Mouse (Mus musculus): Measurements from ENCODE around the gene Cuta. TPM values are rescaled to one million over a fixed set of nuclear protein-coding genes. Genes with fewer than 3 reads are reported as not detected.

The Cuta gene
- polyA plus RNA-seq, 1 experiment from 2014 or later, result 159 TPM

- peak overlapping the region; percentile 97 for H3K9ac ChIP-seq (replicated peaks)
- no peak; the same call in 1 of the 2 replicates for ATAC-seq (ENCODE audit: low FRiP score, low read depth)
- H3K27ac ChIP-seq (replicated peaks), result peak overlapping the region; percentile 80
- H3K36me3 ChIP-seq, result peaks cover 27% of the 10 kb centered on the region
- no peaks in the 10 kb centered on the region for H3K27me3 ChIP-seq
- 2% methylated on average over 22 of the region's 23 CpGs for WGBS
- no peaks in the 10 kb centered on the region for H3K9me3 ChIP-seq
- H3K4me3 ChIP-seq, result peak overlapping the region; percentile 46
- H3K4me1 ChIP-seq, result peaks cover 64% of the 10 kb centered on the region
- peak overlapping the region; percentile 100 for H3K4me2 ChIP-seq (replicated peaks)
Observed at GRCm38 (mm10) chr17:26951952-26952877, 12.8 kb upstream of the Cuta start.

GRCm38 (mm10) chr17:26951406-26951805 is 12.0 kb upstream of the Cuta start:
- Histone ChIP-seq H3K27ac (replicated peaks) (peak overlapping the region; percentile 80), H3K9me3 (no peaks in the 10 kb centered on the region), H3K36me3 (peaks cover 19% of the 10 kb centered on the region), H3K4me3 (peak overlapping the region; percentile 46), H3K9ac (replicated peaks) (peak overlapping the region; percentile 97), H3K4me1 (peaks cover 72% of the 10 kb centered on the region), H3K27me3 (no peaks in the 10 kb centered on the region), H3K4me2 (replicated peaks) (peak overlapping the region; percentile 100)
- peak; percentile 50 for ATAC-seq (ENCODE audit: low FRiP score, low read depth)
- under 1% methylated on average over 11 of the region's 11 CpGs for WGBS

DNA sequence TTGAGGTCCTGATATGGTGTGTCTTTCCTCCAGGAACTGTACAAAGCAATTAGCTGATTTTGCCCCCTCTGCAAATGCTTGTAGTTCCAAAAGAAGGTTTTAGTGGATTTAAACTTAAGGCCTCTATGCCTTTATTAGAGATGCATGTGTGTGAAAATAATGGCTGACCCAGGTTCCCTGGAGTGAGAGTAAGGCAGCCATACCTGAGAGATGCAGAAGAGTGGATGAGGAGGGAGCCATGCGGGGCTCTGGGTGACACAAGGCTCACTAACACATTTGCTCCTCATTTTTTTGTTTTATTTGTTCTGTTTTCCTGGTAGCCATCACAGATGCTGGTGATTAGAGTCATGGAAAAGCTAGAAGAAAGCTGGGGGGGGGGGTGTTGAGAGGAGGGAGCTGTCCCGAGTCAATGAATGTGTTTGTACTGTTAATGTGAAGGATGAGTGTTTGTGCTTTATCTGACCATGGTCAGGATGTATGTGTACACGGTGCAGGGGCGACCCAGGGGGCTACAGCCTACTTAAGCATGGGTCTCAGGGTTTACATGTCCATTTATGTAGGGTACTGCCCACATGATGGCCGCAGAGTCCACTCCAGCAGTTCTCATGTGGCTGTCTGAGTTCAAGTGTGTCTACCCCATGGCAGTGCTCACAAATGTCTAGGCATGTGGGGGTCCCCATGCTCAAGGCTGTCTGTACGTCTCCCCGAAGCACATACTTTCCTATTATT is 11.4 kb upstream of the Cuta start:
- WGBS, result 28% methylated on average over 7 of the region's 7 CpGs
- H3K9me3 ChIP-seq, result no peaks in the 10 kb centered on the region
- peak overlapping the region; percentile 97 for H3K9ac ChIP-seq (replicated peaks)
- peak overlapping the region; percentile 80 for H3K27ac ChIP-seq (replicated peaks)
- peak overlapping the region; percentile 46 for H3K4me3 ChIP-seq
- H3K4me1 ChIP-seq, result peaks cover 79% of the 10 kb centered on the region
- H3K4me2 ChIP-seq (replicated peaks), result peak overlapping the region; percentile 100
- H3K27me3 ChIP-seq, result no peaks in the 10 kb centered on the region
- H3K36me3 ChIP-seq, result peaks cover 12% of the 10 kb centered on the region
- ATAC-seq (ENCODE audit: low FRiP score, low read depth), result no peak

DNA sequence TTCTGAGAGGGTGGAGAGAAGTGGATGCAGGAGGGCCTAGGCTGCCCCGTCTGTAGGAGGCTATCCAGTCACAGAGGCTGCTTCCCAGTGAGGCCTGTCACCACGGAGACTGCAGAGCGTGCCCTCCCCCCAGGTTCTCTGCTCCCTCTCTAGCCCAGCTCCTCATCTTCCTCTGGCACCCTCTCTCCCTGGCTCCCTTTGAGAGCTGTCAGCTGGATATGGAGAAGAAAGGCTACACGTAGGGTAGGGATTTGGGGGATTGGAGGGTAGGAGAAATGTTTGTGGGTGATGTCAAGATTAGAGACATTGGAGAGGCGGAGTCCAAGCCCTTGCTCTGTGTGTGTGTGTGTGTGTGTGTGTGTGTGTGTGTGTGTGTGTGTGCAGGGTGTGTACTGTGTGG is 10.5 kb upstream of the Cuta start:
- WGBS, result 30% methylated on average over 5 of the region's 5 CpGs
- H3K4me1 ChIP-seq, result peaks cover 84% of the 10 kb centered on the region
- no peaks in the 10 kb centered on the region for H3K9me3 ChIP-seq
- no peaks in the 10 kb centered on the region for H3K27me3 ChIP-seq
- peak overlapping the region; percentile 97; the same call in 1 of the 2 replicates for H3K9ac ChIP-seq (replicated peaks)
- H3K4me2 ChIP-seq (replicated peaks), result peak overlapping the region; percentile 100
- peak overlapping the region; percentile 94 for H3K27ac ChIP-seq (replicated peaks)
- H3K4me3 ChIP-seq, result peak overlapping the region; percentile 88
- H3K36me3 ChIP-seq, result peaks cover 3% of the 10 kb centered on the region
- no peak for ATAC-seq (ENCODE audit: low FRiP score, low read depth)

DNA sequence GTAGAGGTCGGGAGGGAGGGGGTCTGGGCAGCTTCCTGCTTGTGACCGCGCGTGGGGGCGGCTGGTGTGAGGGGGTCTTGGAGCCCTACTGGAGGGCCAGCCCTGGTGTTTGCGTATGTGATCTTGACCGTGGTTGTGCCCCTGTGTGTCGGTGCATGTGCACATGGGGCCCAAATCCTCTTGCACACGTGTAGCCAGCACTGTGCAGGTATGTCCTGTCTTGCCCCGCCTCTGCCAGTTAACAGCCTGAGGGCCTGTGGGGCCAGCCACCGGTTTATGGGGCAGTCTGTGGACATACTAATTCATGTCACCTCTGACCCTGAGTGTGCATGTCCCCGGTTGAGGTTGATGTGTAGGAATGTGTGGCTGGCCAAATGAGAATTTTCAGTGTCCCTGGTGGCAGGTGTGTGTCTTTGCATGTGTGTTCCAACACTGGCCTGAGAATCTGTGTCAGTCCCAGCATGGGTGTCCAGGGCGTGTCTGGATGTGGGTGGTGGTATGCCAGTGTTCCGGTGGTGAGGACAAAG is 9.7 kb upstream of the Cuta start:
- Histone ChIP-seq H3K4me1 (peaks cover 84% of the 10 kb centered on the region), H3K36me3 (no peaks in the 10 kb centered on the region), H3K27ac (replicated peaks) (peak overlapping the region; percentile 94), H3K9me3 (no peaks in the 10 kb centered on the region), H3K27me3 (no peaks in the 10 kb centered on the region), H3K4me3 (peak overlapping the region; percentile 88), H3K4me2 (replicated peaks) (peak overlapping the region; percentile 100), H3K9ac (replicated peaks) (peak overlapping the region; percentile 97)
- WGBS, result 9% methylated on average over 13 of the region's 14 CpGs
- no peak for ATAC-seq (ENCODE audit: low FRiP score, low read depth)

DNA sequence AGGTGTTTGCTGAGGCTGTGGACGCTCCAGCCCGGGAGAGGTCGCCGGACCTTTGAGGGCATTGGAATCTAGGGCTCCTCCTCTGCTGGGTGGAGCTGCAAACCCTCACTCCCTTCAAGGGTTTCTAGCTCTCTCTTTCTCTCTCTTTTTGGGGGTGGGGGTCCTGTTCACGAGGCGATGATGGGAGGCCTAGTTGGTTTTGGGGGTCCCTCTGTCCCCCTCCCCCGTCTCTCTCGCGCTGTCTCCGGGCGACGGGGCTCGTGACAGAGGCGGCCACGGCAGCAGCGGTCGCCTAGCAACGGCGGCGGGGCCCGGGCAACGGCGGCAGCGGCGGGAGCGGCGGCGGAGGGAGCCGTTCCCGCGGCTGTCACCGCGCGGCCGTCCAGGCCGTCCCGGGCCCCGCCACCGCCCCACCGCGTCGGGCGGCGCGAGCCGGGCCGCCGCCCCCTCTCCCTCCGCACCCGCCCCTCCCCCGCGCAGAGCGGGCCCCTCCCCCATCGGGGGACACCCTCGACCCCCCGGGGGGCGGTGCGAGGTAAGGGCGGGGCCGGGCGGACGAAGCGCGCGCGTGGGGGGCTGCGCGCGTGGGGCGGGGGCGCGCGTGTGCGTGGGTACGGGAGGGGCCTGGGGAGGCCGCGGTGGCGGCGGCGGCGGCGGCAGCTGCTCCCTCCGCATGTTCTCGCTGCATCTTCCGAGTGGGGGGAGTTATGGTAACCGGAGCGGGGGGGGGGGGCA is 9.1 kb upstream of the Cuta start:
- Histone ChIP-seq H3K9ac (replicated peaks) (peak overlapping the region; percentile 97), H3K36me3 (no peaks in the 10 kb centered on the region), H3K9me3 (no peaks in the 10 kb centered on the region), H3K4me3 (peak overlapping the region; percentile 88), H3K4me2 (replicated peaks) (peak overlapping the region; percentile 100), H3K27ac (replicated peaks) (peak overlapping the region; percentile 94), H3K4me1 (peaks cover 78% of the 10 kb centered on the region), H3K27me3 (no peaks in the 10 kb centered on the region)
- under 1% methylated on average over 44 of the region's 87 CpGs for WGBS
- no peak for ATAC-seq (ENCODE audit: low FRiP score, low read depth)

- Histone ChIP-seq H3K4me3 (peak overlapping the region; percentile 40), H3K4me1 (peaks cover 77% of the 10 kb centered on the region), H3K27ac (replicated peaks) (peak overlapping the region; percentile 71), H3K27me3 (no peaks in the 10 kb centered on the region), H3K4me2 (replicated peaks) (peak overlapping the region; percentile 74), H3K9me3 (no peaks in the 10 kb centered on the region), H3K36me3 (no peaks in the 10 kb centered on the region), H3K9ac (replicated peaks) (peak overlapping the region; percentile 72)
- 22% methylated on average over 12 of the region's 12 CpGs for WGBS
- ATAC-seq (ENCODE audit: low FRiP score, low read depth), result no peak
Observed at GRCm38 (mm10) chr17:26947231-26948100, 8.1 kb upstream of the Cuta start.

DNA sequence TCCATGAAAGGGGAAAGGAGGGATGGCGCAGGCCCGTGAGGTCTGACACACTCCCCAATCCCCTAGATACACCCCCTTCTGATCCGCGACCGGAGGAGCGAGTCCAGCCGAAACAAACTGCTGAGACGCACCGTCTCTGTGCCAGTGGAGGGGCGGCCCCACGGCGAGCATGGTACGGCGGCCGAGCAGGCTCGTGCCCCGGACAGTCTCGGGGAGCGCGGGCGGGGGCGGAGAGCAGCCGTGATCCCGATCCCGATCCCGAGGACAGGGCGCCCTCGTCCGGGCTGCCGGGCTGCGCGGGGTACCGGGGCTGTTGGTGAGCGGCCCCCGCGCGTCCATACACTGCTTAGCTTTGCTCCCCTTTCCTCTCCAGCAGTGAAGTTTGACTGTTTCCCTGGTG is 7.2 kb upstream of the Cuta start:
- Histone ChIP-seq H3K4me2 (replicated peaks) (peak overlapping the region; percentile 74), H3K4me3 (peak overlapping the region; percentile 40), H3K27me3 (no peaks in the 10 kb centered on the region), H3K4me1 (peaks cover 76% of the 10 kb centered on the region), H3K27ac (replicated peaks) (peak overlapping the region; percentile 71), H3K36me3 (no peaks in the 10 kb centered on the region), H3K9me3 (no peaks in the 10 kb centered on the region), H3K9ac (replicated peaks) (peak overlapping the region; percentile 72)
- 2% methylated on average over 27 of the region's 37 CpGs for WGBS
- ATAC-seq (ENCODE audit: low FRiP score, low read depth), result 0 out of 2 replicates have a peak, but pooled peaks have one; percentile 14

DNA sequence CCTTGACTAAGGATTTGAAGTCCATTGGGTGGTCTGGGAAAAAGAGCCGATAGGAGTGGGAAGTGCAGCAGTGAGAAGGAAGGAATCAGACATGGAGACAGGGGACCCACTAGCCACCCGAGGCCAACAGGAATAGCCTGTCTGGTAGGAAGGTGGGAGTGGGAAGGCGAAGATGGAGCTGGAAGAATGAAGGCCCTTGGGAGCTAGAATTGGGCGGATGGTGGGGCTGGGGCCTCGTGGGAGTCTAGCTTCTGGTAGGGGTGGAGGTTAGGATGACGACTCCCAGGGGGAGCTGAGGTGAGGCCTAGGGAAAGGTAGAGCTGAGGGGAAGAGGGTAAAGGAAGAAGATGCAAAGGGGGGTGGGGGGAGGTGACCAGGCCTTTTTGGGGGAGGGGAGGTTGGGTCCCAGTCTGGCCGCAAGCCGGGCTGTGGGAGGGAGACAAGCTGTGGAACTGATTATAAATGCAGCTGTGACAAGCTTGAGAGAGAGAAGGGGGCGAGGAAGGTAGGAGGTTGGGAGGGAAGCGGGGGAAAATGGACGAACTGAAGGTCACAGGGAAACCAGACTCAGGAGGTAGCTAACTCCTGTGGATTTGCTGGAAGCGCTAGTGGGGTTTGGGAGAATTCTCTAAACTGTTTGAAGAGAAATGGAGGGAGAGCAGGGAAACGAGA is 6.6 kb upstream of the Cuta start:
- Histone ChIP-seq H3K9me3 (no peaks in the 10 kb centered on the region), H3K27ac (replicated peaks) (peak overlapping the region; percentile 71), H3K27me3 (no peaks in the 10 kb centered on the region), H3K9ac (replicated peaks) (peak overlapping the region; percentile 72), H3K36me3 (no peaks in the 10 kb centered on the region), H3K4me1 (peaks cover 75% of the 10 kb centered on the region), H3K4me3 (peak overlapping the region; percentile 40), H3K4me2 (replicated peaks) (peak overlapping the region; percentile 74)
- ATAC-seq (ENCODE audit: low FRiP score, low read depth), result no peak
- 23% methylated on average over 13 of the region's 13 CpGs for WGBS

GRCm38 (mm10) chr17:26941841-26942570 is 2.6 kb upstream of the Cuta start:
- ATAC-seq (ENCODE audit: low FRiP score, low read depth), result no peak
- Histone ChIP-seq H3K4me3 (peak overlapping the region; percentile 60), H3K4me2 (replicated peaks) (peak overlapping the region; percentile 98), H3K9ac (replicated peaks) (peak overlapping the region; percentile 86), H3K4me1 (peaks cover 72% of the 10 kb centered on the region), H3K9me3 (no peaks in the 10 kb centered on the region), H3K27ac (replicated peaks) (peak overlapping the region; percentile 97), H3K27me3 (no peaks in the 10 kb centered on the region), H3K36me3 (peaks cover 6% of the 10 kb centered on the region)
- 9% methylated on average over 4 of the region's 4 CpGs for WGBS
